Mouse (Mus musculus): ENCODE results near the gene Atp5d. TPM values are rescaled to one million over a fixed set of nuclear protein-coding genes. Genes with fewer than 3 reads are reported as not detected.
A peak's percentile ranks its signal among the peaks of the same experiment; 100 is the strongest.

The Atp5d gene
- polyA plus RNA-seq, 1 experiment from 2014 or later, result 467 TPM

GRCm38 (mm10) chr10:80123932-80124562 is 14.4 kb upstream of the Atp5d start:
- 92% methylated on average over 9 of the region's 9 CpGs for WGBS
- H3K9ac ChIP-seq (ENCODE audit: low read length), result no peak overlapping the region
- peaks cover 70% of the 10 kb centered on the region for H3K36me3 ChIP-seq (ENCODE audit: control insufficient read depth, insufficient read depth, low read length)
- H3K9me3 ChIP-seq (replicated peaks; ENCODE audit: control insufficient read depth, low read length), result no peaks in the 10 kb centered on the region
- ATAC-seq, result no peak
- H3K27ac ChIP-seq (ENCODE audit: low read depth, low read length), result no peak overlapping the region
- H3K4me2 ChIP-seq (ENCODE audit: low read length), result no peak overlapping the region
- DNase-seq (ENCODE audit: low spot score), result no peak
- no peaks in the 10 kb centered on the region for H3K27me3 ChIP-seq (replicated peaks; ENCODE audit: control insufficient read depth, insufficient read depth, low read length)
- H3K4me3 ChIP-seq (ENCODE audit: low read depth, low read length), result no peak overlapping the region
- no peaks in the 10 kb centered on the region for H3K4me1 ChIP-seq (ENCODE audit: control insufficient read depth, insufficient read depth, low read length)

- no peak for DNase-seq (ENCODE audit: low spot score)
- WGBS, result 91% methylated on average over 8 of the region's 8 CpGs
Observed at GRCm38 (mm10) chr10:80127920-80128319, 10.5 kb upstream of the Atp5d start.

GRCm38 (mm10) chr10:80129846-80130245 is 8.6 kb upstream of the Atp5d start:
- Histone ChIP-seq H3K27ac (ENCODE audit: low read depth, low read length) (no peak overlapping the region), H3K4me1 (ENCODE audit: control insufficient read depth, insufficient read depth, low read length) (no peaks in the 10 kb centered on the region), H3K9ac (ENCODE audit: low read length) (no peak overlapping the region), H3K36me3 (ENCODE audit: control insufficient read depth, insufficient read depth, low read length) (peaks cover 99% of the 10 kb centered on the region), H3K4me3 (ENCODE audit: low read depth, low read length) (no peak overlapping the region), H3K9me3 (replicated peaks; ENCODE audit: control insufficient read depth, low read length) (no peaks in the 10 kb centered on the region), H3K4me2 (ENCODE audit: low read length) (no peak overlapping the region), H3K27me3 (replicated peaks; ENCODE audit: control insufficient read depth, insufficient read depth, low read length) (no peaks in the 10 kb centered on the region)
- ATAC-seq (no peak), DNase-seq (ENCODE audit: low spot score) (no peak)
- 92% methylated on average over 9 of the region's 9 CpGs for WGBS

More at GRCm38 (mm10) chr10:80127920-80128319, 10.5 kb upstream of the Atp5d start:
- Histone ChIP-seq H3K9ac (ENCODE audit: low read length) (no peak overlapping the region), H3K36me3 (ENCODE audit: control insufficient read depth, insufficient read depth, low read length) (peaks cover 94% of the 10 kb centered on the region), H3K4me3 (ENCODE audit: low read depth, low read length) (no peak overlapping the region), H3K9me3 (replicated peaks; ENCODE audit: control insufficient read depth, low read length) (no peaks in the 10 kb centered on the region), H3K27ac (ENCODE audit: low read depth, low read length) (no peak overlapping the region), H3K4me1 (ENCODE audit: control insufficient read depth, insufficient read depth, low read length) (no peaks in the 10 kb centered on the region), H3K27me3 (replicated peaks; ENCODE audit: control insufficient read depth, insufficient read depth, low read length) (no peaks in the 10 kb centered on the region), H3K4me2 (ENCODE audit: low read length) (no peak overlapping the region)
- no peak for ATAC-seq

DNA sequence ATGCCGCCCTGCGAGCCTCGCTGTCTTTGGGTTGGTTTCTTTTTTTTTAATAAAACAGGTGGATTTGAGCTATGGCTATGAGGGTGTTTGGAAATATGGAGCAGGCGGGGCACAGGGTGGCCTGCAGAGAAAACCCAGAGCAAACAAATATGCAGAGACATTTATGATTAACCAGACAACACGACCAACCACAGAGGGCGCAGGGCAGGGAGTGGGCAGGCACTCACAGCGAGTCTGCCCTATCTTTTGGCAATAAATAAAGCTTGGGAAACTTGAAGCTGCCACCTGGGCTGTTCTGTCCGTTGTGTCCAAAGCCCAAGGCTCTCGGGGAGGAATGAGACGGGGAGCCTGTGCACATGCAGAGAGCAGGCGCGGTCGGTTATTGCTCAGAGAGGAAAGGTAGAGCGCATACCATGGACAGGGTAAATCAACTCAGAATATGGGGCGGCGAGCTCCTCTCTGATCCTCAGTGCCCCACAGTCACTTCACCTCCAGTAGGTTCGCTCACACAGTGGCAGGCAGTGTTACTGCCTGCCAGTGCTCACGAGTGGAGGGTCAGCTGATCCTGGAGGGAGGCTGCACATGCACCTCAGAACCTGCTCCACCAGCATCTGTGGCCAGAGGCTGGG is 7.9 kb upstream of the Atp5d start:
- no peaks in the 10 kb centered on the region for H3K4me1 ChIP-seq (ENCODE audit: control insufficient read depth, insufficient read depth, low read length)
- no peak overlapping the region; the same call in 1 of the 2 replicates for H3K9ac ChIP-seq (ENCODE audit: low read length)
- H3K27ac ChIP-seq (ENCODE audit: low read depth, low read length), result no peak overlapping the region
- no peak overlapping the region for H3K4me3 ChIP-seq (ENCODE audit: low read depth, low read length)
- H3K27me3 ChIP-seq (replicated peaks; ENCODE audit: control insufficient read depth, insufficient read depth, low read length), result no peaks in the 10 kb centered on the region
- DNase-seq (ENCODE audit: low spot score) (no peak), ATAC-seq (no peak)
- H3K36me3 ChIP-seq (ENCODE audit: control insufficient read depth, insufficient read depth, low read length), result peaks cover 99% of the 10 kb centered on the region
- H3K4me2 ChIP-seq (ENCODE audit: low read length), result no peak overlapping the region
- 87% methylated on average over 18 of the region's 18 CpGs for WGBS
- no peaks in the 10 kb centered on the region for H3K9me3 ChIP-seq (replicated peaks; ENCODE audit: control insufficient read depth, low read length)

DNA sequence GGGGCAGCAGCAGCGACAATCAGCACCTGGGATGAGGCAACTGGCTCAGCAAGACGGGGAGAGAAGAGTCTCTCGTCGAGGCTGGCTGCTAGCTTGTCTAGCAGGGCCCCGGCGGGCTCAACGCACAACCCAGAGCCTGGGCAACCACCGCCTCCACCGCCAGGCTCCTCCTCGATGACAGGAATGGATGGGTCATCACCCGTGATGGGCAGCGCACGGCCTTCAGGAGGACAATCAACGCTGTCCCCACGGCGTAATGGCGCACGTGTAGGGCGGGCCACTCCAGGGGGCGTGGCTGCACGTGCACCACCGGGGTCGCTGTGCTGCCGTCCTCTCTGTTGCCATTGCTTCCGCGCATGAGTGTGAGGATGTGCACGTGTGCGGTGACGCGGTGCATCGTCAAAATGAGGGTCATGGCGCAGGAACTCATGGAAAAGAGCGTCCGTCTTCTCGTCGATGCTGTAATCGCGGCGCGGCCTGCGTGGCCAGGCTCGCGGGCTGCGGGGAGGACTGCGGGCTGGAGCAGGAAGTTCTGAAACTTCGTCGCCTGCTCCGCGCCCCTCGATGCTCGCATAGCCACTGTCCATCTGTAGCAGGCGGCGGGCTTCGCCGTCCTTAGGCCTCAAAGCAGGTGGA is 7.0 kb upstream of the Atp5d start:
- Histone ChIP-seq H3K9ac (ENCODE audit: low read length) (no peak overlapping the region; the same call in 1 of the 2 replicates), H3K36me3 (ENCODE audit: control insufficient read depth, insufficient read depth, low read length) (peaks cover 95% of the 10 kb centered on the region), H3K27ac (ENCODE audit: low read depth, low read length) (no peak overlapping the region), H3K27me3 (replicated peaks; ENCODE audit: control insufficient read depth, insufficient read depth, low read length) (0 out of 2 replicates have a peak, but pooled peaks cover 1% of the 10 kb centered on the region), H3K4me3 (ENCODE audit: low read depth, low read length) (no peak overlapping the region), H3K4me1 (ENCODE audit: control insufficient read depth, insufficient read depth, low read length) (peaks cover 3% of the 10 kb centered on the region), H3K9me3 (replicated peaks; ENCODE audit: control insufficient read depth, low read length) (no peaks in the 10 kb centered on the region), H3K4me2 (ENCODE audit: low read length) (peak overlapping the region; percentile 24)
- DNase-seq (ENCODE audit: low spot score) (peak; percentile 61), ATAC-seq (peak; percentile 69)
- WGBS, result 16% methylated on average over 55 of the region's 55 CpGs

DNA sequence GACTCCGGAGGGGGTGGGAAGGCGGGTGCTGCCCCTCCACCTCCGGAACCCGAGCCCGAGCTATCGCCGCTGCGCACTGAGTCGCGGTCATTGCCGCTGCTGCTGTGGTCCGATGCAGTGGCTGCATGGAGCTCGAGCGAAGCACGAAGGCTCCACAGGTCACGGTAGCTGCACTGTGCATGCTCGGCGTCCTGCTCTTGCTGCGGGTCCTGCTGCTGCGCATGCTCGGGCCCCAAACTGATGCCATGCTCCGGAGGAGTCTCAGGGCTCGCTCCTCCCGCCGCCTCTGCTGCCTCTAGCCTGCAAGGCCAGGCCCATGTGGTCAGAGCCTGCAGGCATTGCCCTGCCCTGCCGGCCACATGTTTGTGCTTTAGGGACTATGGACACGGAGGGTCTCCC is 6.5 kb upstream of the Atp5d start:
- no peak for DNase-seq (ENCODE audit: low spot score)
- H3K4me3 ChIP-seq (ENCODE audit: low read depth, low read length), result no peak overlapping the region
- peaks cover 90% of the 10 kb centered on the region for H3K36me3 ChIP-seq (ENCODE audit: control insufficient read depth, insufficient read depth, low read length)
- peak overlapping the region; percentile 24 for H3K4me2 ChIP-seq (ENCODE audit: low read length)
- 38% methylated on average over 27 of the region's 27 CpGs for WGBS
- no peak overlapping the region for H3K9ac ChIP-seq (ENCODE audit: low read length)
- no peak overlapping the region for H3K27ac ChIP-seq (ENCODE audit: low read depth, low read length)
- peaks cover 8% of the 10 kb centered on the region for H3K4me1 ChIP-seq (ENCODE audit: control insufficient read depth, insufficient read depth, low read length)
- no peaks in the 10 kb centered on the region for H3K9me3 ChIP-seq (replicated peaks; ENCODE audit: control insufficient read depth, low read length)
- 0 out of 2 replicates have a peak, but pooled peaks have one; percentile 1 for ATAC-seq
- 0 out of 2 replicates have a peak, but pooled peaks cover 5% of the 10 kb centered on the region for H3K27me3 ChIP-seq (replicated peaks; ENCODE audit: control insufficient read depth, insufficient read depth, low read length)

DNA sequence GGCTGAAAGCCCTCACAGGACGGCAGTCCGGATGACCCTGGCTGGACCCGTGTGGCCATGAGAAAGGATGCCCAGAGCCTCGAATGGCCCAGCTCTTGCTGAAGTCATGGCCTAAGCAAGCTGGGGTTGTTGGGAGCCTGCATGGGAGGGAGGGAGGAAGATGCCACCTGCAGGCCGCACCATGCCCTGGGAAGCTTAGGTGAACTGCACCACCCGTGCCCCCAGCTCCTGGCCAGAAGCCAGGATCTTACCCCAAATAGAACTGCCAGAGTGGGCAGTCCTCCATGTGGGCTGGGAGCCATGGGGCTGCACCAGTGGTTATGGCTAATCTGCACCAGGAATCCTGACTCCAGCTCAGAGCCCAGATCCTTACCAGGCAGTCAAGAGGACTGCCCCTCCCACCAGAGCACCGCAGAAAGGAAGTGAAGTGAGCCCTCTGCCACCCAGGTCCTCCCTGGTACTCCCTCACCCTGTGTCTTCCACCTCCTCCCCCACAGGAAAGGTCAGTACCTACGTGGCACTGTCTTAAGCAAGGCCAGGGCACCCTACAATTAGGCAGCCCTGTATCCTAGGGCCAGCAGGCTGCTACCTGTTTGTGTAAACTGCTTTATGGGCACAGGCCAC is 5.1 kb upstream of the Atp5d start:
- DNase-seq (ENCODE audit: low spot score) (no peak), ATAC-seq (no peak)
- Histone ChIP-seq H3K9ac (ENCODE audit: low read length) (no peak overlapping the region), H3K4me1 (ENCODE audit: control insufficient read depth, insufficient read depth, low read length) (peaks cover 16% of the 10 kb centered on the region), H3K4me3 (ENCODE audit: low read depth, low read length) (no peak overlapping the region), H3K27me3 (replicated peaks; ENCODE audit: control insufficient read depth, insufficient read depth, low read length) (0 out of 2 replicates have a peak, but pooled peaks cover 5% of the 10 kb centered on the region), H3K36me3 (ENCODE audit: control insufficient read depth, insufficient read depth, low read length) (peaks cover 77% of the 10 kb centered on the region), H3K9me3 (replicated peaks; ENCODE audit: control insufficient read depth, low read length) (no peaks in the 10 kb centered on the region), H3K4me2 (ENCODE audit: low read length) (no peak overlapping the region), H3K27ac (ENCODE audit: low read depth, low read length) (no peak overlapping the region)
- 72% methylated on average over 8 of the region's 8 CpGs for WGBS

GRCm38 (mm10) chr10:80134421-80134820 is 4.0 kb upstream of the Atp5d start:
- 0 out of 2 replicates have a peak, but pooled peaks cover 5% of the 10 kb centered on the region for H3K27me3 ChIP-seq (replicated peaks; ENCODE audit: control insufficient read depth, insufficient read depth, low read length)
- no peaks in the 10 kb centered on the region for H3K9me3 ChIP-seq (replicated peaks; ENCODE audit: control insufficient read depth, low read length)
- peaks cover 66% of the 10 kb centered on the region for H3K36me3 ChIP-seq (ENCODE audit: control insufficient read depth, insufficient read depth, low read length)
- no peak overlapping the region for H3K4me3 ChIP-seq (ENCODE audit: low read depth, low read length)
- H3K27ac ChIP-seq (ENCODE audit: low read depth, low read length), result no peak overlapping the region
- no peak overlapping the region for H3K4me2 ChIP-seq (ENCODE audit: low read length)
- peaks cover 16% of the 10 kb centered on the region for H3K4me1 ChIP-seq (ENCODE audit: control insufficient read depth, insufficient read depth, low read length)
- no peak overlapping the region for H3K9ac ChIP-seq (ENCODE audit: low read length)
- DNase-seq (ENCODE audit: low spot score) (no peak), ATAC-seq (no peak)
- 90% methylated on average over 9 of the region's 9 CpGs for WGBS
